8 mouse cellular contexts compared by ENCODE assay signal in genomic region chr12:111516826-111517225, GRCm38 (mm10). TPM values are rescaled to one million over a fixed set of nuclear protein-coding genes. Genes with fewer than 3 reads are reported as not detected.
DNase-seq lines count a peak whose midpoint lies in the region; ATAC-seq and TF ChIP-seq lines count a peak whose summit lies in the region.
"Had no signal": no experiment of that assay in that cellular context is flagged by ENCODE, and none has a peak within 500 bp of the region (broad histone marks: within the 10 kb centered on the region; RNA-seq: fewer than 3 reads in every experiment).

No protein-coding gene starts in this region.

- no peak overlapping the region for H3K4me3 ChIP-seq in liver, postnatal 0 days (ENCODE audit: low read depth, low read length)
- H3K4me3 ChIP-seq in forebrain, embryonic 11.5 days (ENCODE audit: low read depth, low read length) = no peak overlapping the region
- no peak overlapping the region for H3K4me3 ChIP-seq in heart, embryonic 12.5 days

- ATAC-seq in CD4-positive, CD25-positive, alpha-beta regulatory T cell, adult 4 months = peak; percentile 86
- ATAC-seq in erythroid progenitor cell, adult 5-6 weeks (replicated peaks; ENCODE audit: low FRiP score, poor library complexity, severe bottlenecking) = peak; percentile 76
- ATAC-seq in liver, postnatal 0 days = peak; percentile 75
- ATAC-seq in forebrain, embryonic 11.5 days (replicated peaks; ENCODE audit: low FRiP score) = no peak
- ATAC-seq in heart, embryonic 12.5 days (ENCODE audit: insufficient number of reproducible peaks, low FRiP score) = no peak

- 45% methylated on average over 6 of the region's 6 CpGs for WGBS in liver, postnatal 0 days (ENCODE audit: insufficient replicate concordance)
- 89% methylated on average over 6 of the region's 6 CpGs for WGBS in forebrain, embryonic 11.5 days
- WGBS in heart, embryonic 12.5 days = 76% methylated on average over 6 of the region's 6 CpGs

- H3K4me2 ChIP-seq in liver, postnatal 0 days (ENCODE audit: low read depth, low read length) = peak overlapping the region; percentile 33; the same call in 1 of the 2 replicates
- no peak overlapping the region for H3K4me2 ChIP-seq in forebrain, embryonic 11.5 days (ENCODE audit: low read depth, low read length, severe bottlenecking)
- no peak overlapping the region for H3K4me2 ChIP-seq in heart, embryonic 12.5 days

- peaks cover 35% of the 10 kb centered on the region for H3K4me1 ChIP-seq in liver, postnatal 0 days (ENCODE audit: insufficient read depth)
- no peaks in the 10 kb centered on the region for H3K4me1 ChIP-seq in forebrain, embryonic 11.5 days (replicated peaks; ENCODE audit: control insufficient read depth, insufficient read depth, low read length)
- H3K4me1 ChIP-seq in heart, embryonic 12.5 days (replicated peaks) = no peaks in the 10 kb centered on the region; the same call in 1 of the 2 replicates

- peak; percentile 46 for TF ChIP-seq CTCF in liver, postnatal 0 days (IDR thresholded peaks at IDR 0.05; ENCODE audit: low read depth)

- TF ChIP-seq EP300 in liver, postnatal 0 days (IDR thresholded peaks at IDR 0.05; ENCODE audit: low read depth) = peak; percentile 93

- no peaks in the 10 kb centered on the region for H3K27me3 ChIP-seq in liver, postnatal 0 days (ENCODE audit: insufficient read depth, low read length)
- H3K27me3 ChIP-seq in forebrain, embryonic 11.5 days (ENCODE audit: control insufficient read depth, insufficient read depth, low read length) = no peaks in the 10 kb centered on the region
- peaks cover 6% of the 10 kb centered on the region; the same call in 1 of the 2 replicates for H3K27me3 ChIP-seq in heart, embryonic 12.5 days (replicated peaks)

- peak; percentile 80 for DNase-seq in A20 (ENCODE audit: low read depth, low spot score)
- DNase-seq in liver, postnatal 0 days = no peak
- DNase-seq in layer of hippocampus, postnatal 25 days (ENCODE audit: extremely low spot score in 1 of 2, low spot score in 1 of 2) = no peak
- DNase-seq in forebrain, embryonic 11.5 days (ENCODE audit: low spot score) = no peak
- DNase-seq: adrenal gland, postnatal 36 days had no signal

- H3K36me3 ChIP-seq in liver, postnatal 0 days (replicated peaks; ENCODE audit: insufficient read depth, low read length) = no peaks in the 10 kb centered on the region
- H3K36me3 ChIP-seq in forebrain, embryonic 11.5 days (ENCODE audit: control insufficient read depth, insufficient read depth, low read length) = no peaks in the 10 kb centered on the region
- no peaks in the 10 kb centered on the region for H3K36me3 ChIP-seq in heart, embryonic 12.5 days

- peak overlapping the region; percentile 91 for H3K27ac ChIP-seq in liver, postnatal 0 days (ENCODE audit: low read depth)
- no peak overlapping the region for H3K27ac ChIP-seq in forebrain, embryonic 11.5 days (ENCODE audit: low read depth, low read length)
- H3K27ac ChIP-seq in heart, embryonic 12.5 days (ENCODE audit: poor library complexity, severe bottlenecking) = no peak overlapping the region

- 0 out of 2 replicates have a peak, but pooled peaks cover 2% of the 10 kb centered on the region for H3K9me3 ChIP-seq in liver, postnatal 0 days (ENCODE audit: low read length)
- H3K9me3 ChIP-seq in forebrain, embryonic 11.5 days (ENCODE audit: control insufficient read depth, low read length) = peaks cover 2% of the 10 kb centered on the region; the same call in 1 of the 2 replicates
- H3K9me3 ChIP-seq in heart, embryonic 12.5 days (replicated peaks) = peaks cover 5% of the 10 kb centered on the region; the same call in 1 of the 2 replicates

- H3K9ac ChIP-seq in liver, postnatal 0 days (replicated peaks) = 0 out of 2 replicates have a peak overlapping the region, but pooled peaks have one; percentile 47
- H3K9ac ChIP-seq in forebrain, embryonic 11.5 days (ENCODE audit: low read length) = no peak overlapping the region
- no peak overlapping the region for H3K9ac ChIP-seq in heart, embryonic 12.5 days

RNA-seq across cellular contexts. Expression of gene Eif5, which starts 21.0 kb away (rescaled TPM):
- 100 to 1,000 TPM in 1 of 2 experiments, 10 to 100 TPM in 1; 76.9 to 116 TPM for polyA plus RNA-seq in CD4-positive, CD25-positive, alpha-beta regulatory T cell, adult 4 months (2017; shearing (Covaris generic))
- total RNA-seq in erythroid progenitor cell, adult 5-6 weeks (2015; ENCODE audit: low replicate concordance) = 265 and 296 TPM in 2 replicates
- 240 and 253 TPM in 2 replicates for total RNA-seq in erythroid progenitor cell, adult 5-6 weeks (2017; ENCODE audit: low replicate concordance)
- polyA plus RNA-seq in liver, postnatal 0 days (2015; fragmentation: Nextera tagmentation; extraction: Ambion mirVana) = 520 and 559 TPM in 2 replicates
- 100 to 1,000 TPM; 243 to 246 TPM for total RNA-seq in layer of hippocampus, postnatal 25 days (2021)
- polyA plus RNA-seq in forebrain, embryonic 11.5 days (2014; fragmentation: Nextera tagmentation; extraction: Ambion mirVana) = 673 and 736 TPM in 2 replicates
- 510 TPM in 2 replicates for polyA plus RNA-seq in heart, embryonic 12.5 days (2016; fragmentation: Nextera tagmentation; extraction: Ambion mirVana)

RNA-seq across cellular contexts. Expression of gene Gm266, which starts 31.2 kb away (rescaled TPM):
- polyA plus RNA-seq in CD4-positive, CD25-positive, alpha-beta regulatory T cell, adult 4 months (2017; shearing (Covaris generic)) = not detected
- total RNA-seq in erythroid progenitor cell, adult 5-6 weeks (2015; ENCODE audit: low replicate concordance) = 1.8 TPM in 1 of 2 replicates, not detected in the other
- total RNA-seq in erythroid progenitor cell, adult 5-6 weeks (2017; ENCODE audit: low replicate concordance) = not detected in 2 replicates
- 0.49 and 0.54 TPM in 2 replicates for polyA plus RNA-seq in liver, postnatal 0 days (2015; fragmentation: Nextera tagmentation; extraction: Ambion mirVana)
- total RNA-seq in layer of hippocampus, postnatal 25 days (2021) = 1 to 10 TPM; 5.6 to 7.8 TPM
- 4.7 and 5.0 TPM in 2 replicates for polyA plus RNA-seq in forebrain, embryonic 11.5 days (2014; fragmentation: Nextera tagmentation; extraction: Ambion mirVana)
- 2.1 and 2.4 TPM in 2 replicates for polyA plus RNA-seq in heart, embryonic 12.5 days (2016; fragmentation: Nextera tagmentation; extraction: Ambion mirVana)

RNA-seq across cellular contexts. Expression of gene Mark3, which starts 57.5 kb away (rescaled TPM):
- polyA plus RNA-seq in CD4-positive, CD25-positive, alpha-beta regulatory T cell, adult 4 months (2017; shearing (Covaris generic)) = 10 to 100 TPM; 28.9 to 33.9 TPM
- 200 and 221 TPM in 2 replicates for total RNA-seq in erythroid progenitor cell, adult 5-6 weeks (2015; ENCODE audit: low replicate concordance)
- 177 and 202 TPM in 2 replicates for total RNA-seq in erythroid progenitor cell, adult 5-6 weeks (2017; ENCODE audit: low replicate concordance)
- 9.5 and 11.0 TPM in 2 replicates for polyA plus RNA-seq in liver, postnatal 0 days (2015; fragmentation: Nextera tagmentation; extraction: Ambion mirVana)
- 100 to 1,000 TPM; 103 to 116 TPM for total RNA-seq in layer of hippocampus, postnatal 25 days (2021)
- 69.1 and 81.1 TPM in 2 replicates for polyA plus RNA-seq in forebrain, embryonic 11.5 days (2014; fragmentation: Nextera tagmentation; extraction: Ambion mirVana)
- polyA plus RNA-seq in heart, embryonic 12.5 days (2016; fragmentation: Nextera tagmentation; extraction: Ambion mirVana) = 51.0 and 53.7 TPM in 2 replicates

Comparison
In these comparisons a context has a peak if more than half of its experiments do, and no peak if none do; other contexts are left out.
1. ATAC-seq: peak in CD4-positive, CD25-positive, alpha-beta regulatory T cell, adult 4 months (single experiment), erythroid progenitor cell, adult 5-6 weeks (single experiment) and liver, postnatal 0 days (single experiment); none in forebrain, embryonic 11.5 days (single experiment) and heart, embryonic 12.5 days (single experiment).